Mouse (Mus musculus) right cerebral cortex, postnatal 10 days (tissue): ENCODE results near the gene Mcu.

Experiments used
- DNase-seq, 2 experiments: peaks; one replicate each; pipeline ENCODE4 v3.0.0; 2021; ENCODE audit warnings: low spot score in 2 of 2

The Mcu gene

GRCm38 (mm10) chr10:59616522-59616921, at the start of gene Mcu:
Mcu (minus strand) TSS chr10:59616692.
- peak; percentile 97 for DNase-seq

- DNase-seq = peak; percentile 37 to 40
Observed at GRCm38 (mm10) chr10:59665503-59666291, 49.2 kb upstream of the Mcu start.

- DNase-seq = no peak
Observed at GRCm38 (mm10) chr10:59664765-59665164, 48.3 kb upstream of the Mcu start.

- DNase-seq = no peak
Observed at GRCm38 (mm10) chr10:59656799-59657198, 40.3 kb upstream of the Mcu start.

GRCm38 (mm10) chr10:59646821-59647378, 30.4 kb upstream of the Mcu start:
- DNase-seq = no peak

- no peak for DNase-seq
Observed at GRCm38 (mm10) chr10:59645153-59645552, 28.7 kb upstream of the Mcu start.

- no peak for DNase-seq
Observed at GRCm38 (mm10) chr10:59644710-59645109, 28.2 kb upstream of the Mcu start.

- no peak for DNase-seq
Observed at GRCm38 (mm10) chr10:59643645-59644044, 27.2 kb upstream of the Mcu start.

GRCm38 (mm10) chr10:59642659-59643377, 26.3 kb upstream of the Mcu start:
- DNase-seq = no peak

GRCm38 (mm10) chr10:59638576-59638975, 22.1 kb upstream of the Mcu start:
- no peak for DNase-seq

- DNase-seq = no peak
Observed at GRCm38 (mm10) chr10:59637596-59638124, 21.2 kb upstream of the Mcu start.

GRCm38 (mm10) chr10:59636751-59637533, 20.4 kb upstream of the Mcu start:
- DNase-seq = no peak

GRCm38 (mm10) chr10:59636048-59636447, 19.6 kb upstream of the Mcu start:
- DNase-seq = no peak

- no peak for DNase-seq
Observed at GRCm38 (mm10) chr10:59629506-59629782, 13.0 kb upstream of the Mcu start.

GRCm38 (mm10) chr10:59628641-59629505, 12.4 kb upstream of the Mcu start:
- peak; percentile 50 to 51 for DNase-seq

GRCm38 (mm10) chr10:59623496-59623895, 7.0 kb upstream of the Mcu start:
- DNase-seq = no peak

GRCm38 (mm10) chr10:59621355-59621754, 4.9 kb upstream of the Mcu start:
- DNase-seq = no peak

- no peak for DNase-seq
Observed at GRCm38 (mm10) chr10:59617776-59618175, 1.3 kb upstream of the Mcu start.

GRCm38 (mm10) chr10:59615981-59616520, 441 bp downstream of the Mcu start, which contains the start of gene Gm10322:
Gm10322 (plus strand) TSS chr10:59616063.
- DNase-seq = peak; percentile 63 to 68

GRCm38 (mm10) chr10:59615411-59615810, 1.1 kb downstream of the Mcu start:
- DNase-seq = peak in 1 of 2 experiments; percentile 42

- peak in 1 of 2 experiments; percentile 49 for DNase-seq
Observed at GRCm38 (mm10) chr10:59614141-59614540, 2.4 kb downstream of the Mcu start.
